Mouse (Mus musculus): ENCODE measurements around the gene Abhd14b. TPM values are rescaled to one million over a fixed set of nuclear protein-coding genes. Genes with fewer than 3 reads are reported as not detected.

Gene Abhd14b
- total RNA-seq (2014; rRNA removed) (129 and 183 TPM in 2 replicates), polyA plus RNA-seq (2012; rRNA removed) (402 and 415 TPM in 2 replicates)

GRCm38 (mm10) chr9:106447348-106447747 is at the start of gene Abhd14b, which contains the start of gene Abhd14a:
Gene Abhd14b (plus strand): TSS chr9:106447459.
Gene Abhd14a (minus strand): TSS chr9:106447678.
- peak within 1 kb of the TSS; percentile 100 for H3K27ac ChIP-seq (replicated peaks; ENCODE audit: insufficient read depth, low read depth, low read length)
- H3K9ac ChIP-seq (ENCODE audit: low read depth, low read length), result peak within 1 kb of the TSS; percentile 93
- TF ChIP-seq POLR2A (IDR thresholded peaks at IDR 0.05; ENCODE audit: extremely low read depth, insufficient read depth, low read length) (peak; percentile 53; the same call in 1 of the 2 replicates), CTCF (IDR thresholded peaks at IDR 0.05; ENCODE audit: low read depth, low read length) (peak; percentile 70)
- H3K79me2 ChIP-seq (ENCODE audit: control insufficient read depth, insufficient read depth, low read length), result peaks cover 11% of the 10 kb centered on the region; the same call in 1 of the 2 replicates
- H3K27me3 ChIP-seq (ENCODE audit: control insufficient read depth, insufficient read depth, low read length), result no peaks in the 10 kb centered on the region
- DNase-seq (ENCODE audit: extremely low read depth, low read depth, low spot score), result peak; percentile 98
- H3K4me3 ChIP-seq (ENCODE audit: insufficient read depth, low read depth, low read length), result peak within 1 kb of the TSS; percentile 79
- WGBS, result under 1% methylated on average over 24 of the region's 24 CpGs
- peaks cover 7% of the 10 kb centered on the region; the same call in 1 of the 2 replicates for H3K36me3 ChIP-seq (ENCODE audit: control insufficient read depth, insufficient read depth, low read length)
- H3K4me1 ChIP-seq (ENCODE audit: control insufficient read depth, insufficient read depth, low read length), result peaks cover 32% of the 10 kb centered on the region

- Histone ChIP-seq H3K4me1 (ENCODE audit: control insufficient read depth, insufficient read depth, low read length) (peaks cover 3% of the 10 kb centered on the region; the same call in 1 of the 2 replicates), H3K36me3 (ENCODE audit: control insufficient read depth, insufficient read depth, low read length) (no peaks in the 10 kb centered on the region)
Measured at GRCm38 (mm10) chr9:106397733-106398132, 49.5 kb upstream of the Abhd14b start.

GRCm38 (mm10) chr9:106398667-106399311 is 48.5 kb upstream of the Abhd14b start:
- H3K79me2 ChIP-seq (ENCODE audit: control insufficient read depth, insufficient read depth, low read length), result no peaks in the 10 kb centered on the region
- 70% methylated on average over 9 of the region's 9 CpGs for WGBS
- no peak overlapping the region for H3K27ac ChIP-seq (replicated peaks; ENCODE audit: insufficient read depth, low read depth, low read length)
- H3K9ac ChIP-seq (ENCODE audit: low read depth, low read length), result no peak overlapping the region
- peaks cover 3% of the 10 kb centered on the region; the same call in 1 of the 2 replicates for H3K4me1 ChIP-seq (ENCODE audit: control insufficient read depth, insufficient read depth, low read length)
- no peaks in the 10 kb centered on the region for H3K27me3 ChIP-seq (ENCODE audit: control insufficient read depth, insufficient read depth, low read length)
- no peak for DNase-seq (ENCODE audit: extremely low read depth, low read depth, low spot score)
- H3K36me3 ChIP-seq (ENCODE audit: control insufficient read depth, insufficient read depth, low read length), result no peaks in the 10 kb centered on the region
- H3K4me3 ChIP-seq (ENCODE audit: insufficient read depth, low read depth, low read length), result no peak overlapping the region
- TF ChIP-seq POLR2A (IDR thresholded peaks at IDR 0.05; ENCODE audit: extremely low read depth, insufficient read depth, low read length) (no peak), CTCF (IDR thresholded peaks at IDR 0.05; ENCODE audit: low read depth, low read length) (no peak)

More at GRCm38 (mm10) chr9:106397733-106398132, 49.5 kb upstream of the Abhd14b start:
- 60% methylated on average over 4 of the region's 4 CpGs for WGBS
- no peak for DNase-seq (ENCODE audit: extremely low read depth, low read depth, low spot score)
- Histone ChIP-seq H3K4me3 (ENCODE audit: insufficient read depth, low read depth, low read length) (no peak overlapping the region), H3K79me2 (ENCODE audit: control insufficient read depth, insufficient read depth, low read length) (no peaks in the 10 kb centered on the region), H3K27ac (replicated peaks; ENCODE audit: insufficient read depth, low read depth, low read length) (no peak overlapping the region), H3K27me3 (ENCODE audit: control insufficient read depth, insufficient read depth, low read length) (no peaks in the 10 kb centered on the region), H3K9ac (ENCODE audit: low read depth, low read length) (no peak overlapping the region)
- TF ChIP-seq CTCF (IDR thresholded peaks at IDR 0.05; ENCODE audit: low read depth, low read length) (no peak), POLR2A (IDR thresholded peaks at IDR 0.05; ENCODE audit: extremely low read depth, insufficient read depth, low read length) (no peak)

GRCm38 (mm10) chr9:106399808-106400207 is 47.5 kb upstream of the Abhd14b start:
- no peaks in the 10 kb centered on the region for H3K36me3 ChIP-seq (ENCODE audit: control insufficient read depth, insufficient read depth, low read length)
- no peaks in the 10 kb centered on the region for H3K27me3 ChIP-seq (ENCODE audit: control insufficient read depth, insufficient read depth, low read length)
- DNase-seq (ENCODE audit: extremely low read depth, low read depth, low spot score), result no peak
- TF ChIP-seq CTCF (IDR thresholded peaks at IDR 0.05; ENCODE audit: low read depth, low read length) (no peak), POLR2A (IDR thresholded peaks at IDR 0.05; ENCODE audit: extremely low read depth, insufficient read depth, low read length) (no peak)
- peaks cover 3% of the 10 kb centered on the region; the same call in 1 of the 2 replicates for H3K4me1 ChIP-seq (ENCODE audit: control insufficient read depth, insufficient read depth, low read length)
- no peaks in the 10 kb centered on the region for H3K79me2 ChIP-seq (ENCODE audit: control insufficient read depth, insufficient read depth, low read length)
- no peak overlapping the region for H3K4me3 ChIP-seq (ENCODE audit: insufficient read depth, low read depth, low read length)
- WGBS, result 97% methylated on average over 3 of the region's 3 CpGs
- H3K27ac ChIP-seq (replicated peaks; ENCODE audit: insufficient read depth, low read depth, low read length), result no peak overlapping the region
- no peak overlapping the region for H3K9ac ChIP-seq (ENCODE audit: low read depth, low read length)

- H3K27ac ChIP-seq (replicated peaks; ENCODE audit: insufficient read depth, low read depth, low read length), result no peak overlapping the region
- H3K4me3 ChIP-seq (ENCODE audit: insufficient read depth, low read depth, low read length), result no peak overlapping the region
- H3K4me1 ChIP-seq (ENCODE audit: control insufficient read depth, insufficient read depth, low read length), result peaks cover 3% of the 10 kb centered on the region; the same call in 1 of the 2 replicates
- no peaks in the 10 kb centered on the region for H3K27me3 ChIP-seq (ENCODE audit: control insufficient read depth, insufficient read depth, low read length)
- no peaks in the 10 kb centered on the region for H3K36me3 ChIP-seq (ENCODE audit: control insufficient read depth, insufficient read depth, low read length)
- no peaks in the 10 kb centered on the region for H3K79me2 ChIP-seq (ENCODE audit: control insufficient read depth, insufficient read depth, low read length)
- 81% methylated on average over 5 of the region's 5 CpGs for WGBS
- DNase-seq (ENCODE audit: extremely low read depth, low read depth, low spot score), result no peak
- H3K9ac ChIP-seq (ENCODE audit: low read depth, low read length), result no peak overlapping the region
- no peak for TF ChIP-seq POLR2A (IDR thresholded peaks at IDR 0.05; ENCODE audit: extremely low read depth, insufficient read depth, low read length)
- TF ChIP-seq CTCF (IDR thresholded peaks at IDR 0.05; ENCODE audit: low read depth, low read length), result no peak
Measured at GRCm38 (mm10) chr9:106402149-106402548, 45.1 kb upstream of the Abhd14b start.
